Mouse (Mus musculus) cerebellum, adult 2 months (tissue): ENCODE measurements at regions not wholly inside any gene's neighbourhood (a gene's known extent, or its start where the extent isn't known, plus 50 kb on each side); places are given as distances from the start of the nearest gene placed in this dataset.

Source experiments
- CTCF ChIP-seq: fragments of 200-500 bp; IDR thresholded peaks from 2 replicates; pipeline ENCODE4 v1.5.1; 2011; ENCODE audit warnings: low read depth, mild to moderate bottlenecking, control low read depth, low read length, moderate library complexity, borderline replicate concordance; ENCODE audit not compliant: insufficient read depth
- POLR2A ChIP-seq: fragments of 200-500 bp; IDR thresholded peaks from 2 replicates; pipeline ENCODE4 v1.6.1; 2011; ENCODE audit warnings: low read length, control low read depth, borderline replicate concordance; ENCODE audit not compliant: insufficient read depth

DNA sequence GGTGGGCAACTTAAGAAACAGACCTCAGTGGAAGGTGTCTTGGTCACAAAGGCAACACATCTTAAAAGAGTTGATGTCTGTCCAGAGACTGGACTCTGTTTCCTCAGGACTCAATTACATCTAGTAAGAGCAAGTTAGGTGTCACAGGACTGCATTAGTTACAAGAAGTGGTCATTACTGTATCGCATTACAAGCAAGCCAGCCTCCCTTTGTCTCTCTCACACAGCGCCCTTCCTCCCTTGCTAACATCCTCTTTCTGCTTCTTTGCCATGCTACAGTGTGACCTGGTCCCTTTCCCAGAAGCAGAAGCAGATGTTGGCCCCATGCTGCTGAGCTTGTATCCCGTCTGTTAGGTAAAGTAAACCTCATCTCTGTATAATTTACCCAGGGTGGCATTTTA lies 61.0 kb upstream of the Ccdc190 start:
- TF ChIP-seq POLR2A (no peak), CTCF (no peak)
